Mouse (Mus musculus) stomach, postnatal 0 days (tissue): ENCODE measurements at regions not wholly inside any gene's neighbourhood (a gene's known extent, or its start where the extent isn't known, plus 50 kb on each side); places are given as distances from the start of the nearest gene placed in this dataset.
A peak's percentile ranks its signal among the peaks of the same experiment; 100 is the strongest.
"Not testable (repeated sequence)": the region's sequence is repeated elsewhere in the genome, so short reads cannot be mapped to it uniquely, and the experiment has no call there.

Experiments
- CTCF ChIP-seq: IDR thresholded peaks from 2 replicates; pipeline ENCODE4 v1.5.1; 2016; ENCODE audit warnings: antibody characterized with exemption, low read depth, mild to moderate bottlenecking, moderate library complexity
- EP300 ChIP-seq: optimal IDR thresholded peaks from 2 replicates; pipeline ENCODE3; 2016; ENCODE audit warnings: antibody characterized with exemption

DNA sequence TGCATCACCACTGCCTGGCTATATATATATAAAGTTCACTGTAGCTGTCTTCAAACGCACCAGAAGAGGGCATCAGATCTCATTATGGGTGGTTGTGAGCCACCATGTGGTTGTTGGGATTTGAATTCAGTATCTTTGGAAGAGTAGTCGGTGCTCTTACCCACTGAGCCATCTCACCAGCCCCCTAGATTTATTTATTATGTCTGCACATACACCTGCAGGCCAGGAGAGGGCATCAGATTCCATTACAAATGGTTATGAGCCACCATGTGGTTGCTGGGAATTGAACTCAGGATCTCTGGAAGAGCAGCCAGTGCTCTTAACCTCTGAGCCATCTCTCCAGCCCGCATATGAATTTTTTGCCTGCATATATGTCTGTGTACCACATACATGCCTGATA lies 120.4 kb upstream of the Haao start:
- TF ChIP-seq CTCF, result peak; percentile 42; the same call in 1 of the 2 replicates
- not testable (repeated sequence) for TF ChIP-seq EP300
